9 mouse cellular contexts compared by ENCODE assay signal in genomic region chr11:84141752-84142151, GRCm38 (mm10). TPM values are rescaled to one million over a fixed set of nuclear protein-coding genes. Genes with fewer than 3 reads are reported as not detected.
DNase-seq lines count a peak whose midpoint lies in the region; ATAC-seq lines count a peak whose summit lies in the region.
"Had no signal": no experiment of that assay in that cellular context is flagged by ENCODE, and none has a peak within 500 bp of the region (broad histone marks: within the 10 kb centered on the region; RNA-seq: fewer than 3 reads in every experiment).

No protein-coding gene starts in this region.

- no peaks in the 10 kb centered on the region for H3K27me3 ChIP-seq in hindbrain, embryonic 14.5 days (ENCODE audit: control insufficient read depth, insufficient read depth, low read length)
- no peaks in the 10 kb centered on the region for H3K27me3 ChIP-seq in hindbrain, embryonic 13.5 days

- no peak overlapping the region for H3K9ac ChIP-seq in hindbrain, embryonic 14.5 days
- no peak overlapping the region for H3K9ac ChIP-seq in hindbrain, embryonic 13.5 days

- peak; percentile 74 for DNase-seq in hindbrain, embryonic 14.5 days (ENCODE audit: low spot score)
- peak; percentile 58 for DNase-seq in CD4-positive helper T cell, adult 2 months (ENCODE audit: low read depth, low spot score)
- DNase-seq in WW6 (ENCODE audit: low read depth, low spot score): peak; percentile 71
- DNase-seq in embryo, embryonic 10 days (ENCODE audit: low spot score): peak; percentile 59
- peak; percentile 72 to 85 for DNase-seq in kidney, postnatal 36 days
- peak; percentile 27 to 59 for DNase-seq in thymus, postnatal 10 days (ENCODE audit: low spot score in 2 of 2)

- ATAC-seq in hindbrain, embryonic 14.5 days (ENCODE audit: low FRiP score): no peak
- ATAC-seq in hindbrain, embryonic 13.5 days (ENCODE audit: low FRiP score): no peak
- ATAC-seq in megakaryocyte, adult 5-6 weeks (ENCODE audit: poor library complexity, severe bottlenecking): peak; percentile 54; the same call in 1 of the 2 replicates

- H3K4me1 ChIP-seq in hindbrain, embryonic 14.5 days (replicated peaks; ENCODE audit: control insufficient read depth, insufficient read depth, low read length): no peaks in the 10 kb centered on the region
- H3K4me1 ChIP-seq in hindbrain, embryonic 13.5 days (replicated peaks): 0 out of 2 replicates have a peak, but pooled peaks cover 3% of the 10 kb centered on the region

- no peaks in the 10 kb centered on the region for H3K36me3 ChIP-seq in hindbrain, embryonic 14.5 days (replicated peaks; ENCODE audit: control insufficient read depth, insufficient read depth)
- no peaks in the 10 kb centered on the region for H3K36me3 ChIP-seq in hindbrain, embryonic 13.5 days

- H3K9me3 ChIP-seq in hindbrain, embryonic 14.5 days (ENCODE audit: control insufficient read depth, low read length): no peaks in the 10 kb centered on the region
- H3K9me3 ChIP-seq in hindbrain, embryonic 13.5 days: no peaks in the 10 kb centered on the region

- no peak overlapping the region for H3K4me2 ChIP-seq in hindbrain, embryonic 14.5 days (replicated peaks)
- H3K4me2 ChIP-seq in hindbrain, embryonic 13.5 days: no peak overlapping the region

- no peak overlapping the region for H3K4me3 ChIP-seq in hindbrain, embryonic 14.5 days (replicated peaks; ENCODE audit: low read length)
- no peak overlapping the region for H3K4me3 ChIP-seq in hindbrain, embryonic 13.5 days

- H3K27ac ChIP-seq in hindbrain, embryonic 14.5 days: no peak overlapping the region
- no peak overlapping the region for H3K27ac ChIP-seq in hindbrain, embryonic 13.5 days

- 64% methylated on average over 2 of the region's 2 CpGs for WGBS in hindbrain, embryonic 14.5 days
- 64% methylated on average over 2 of the region's 2 CpGs for WGBS in hindbrain, embryonic 13.5 days

RNA-seq across cellular contexts. Expression of gene Acaca, which starts 12.3 kb away (rescaled TPM):
- 36.2 and 40.7 TPM in 2 replicates for polyA plus RNA-seq in hindbrain, embryonic 14.5 days (2014; fragmentation: Nextera tagmentation; extraction: Ambion mirVana)
- 24.5 and 25.6 TPM in 2 replicates for polyA plus RNA-seq in hindbrain, embryonic 13.5 days (2015; fragmentation: Nextera tagmentation; extraction: Ambion mirVana)
- total RNA-seq in megakaryocyte, adult 5-6 weeks (2015): 15.0 and 16.6 TPM in 2 replicates
- 16.6 and 23.9 TPM in 2 replicates for total RNA-seq in megakaryocyte, adult 5-6 weeks (2017)

RNA-seq across cellular contexts. Expression of gene Tada2a, which starts 12.4 kb away (rescaled TPM):
- 27.6 and 28.1 TPM in 2 replicates for polyA plus RNA-seq in hindbrain, embryonic 14.5 days (2014; fragmentation: Nextera tagmentation; extraction: Ambion mirVana)
- 30.0 and 30.4 TPM in 2 replicates for polyA plus RNA-seq in hindbrain, embryonic 13.5 days (2015; fragmentation: Nextera tagmentation; extraction: Ambion mirVana)
- total RNA-seq in megakaryocyte, adult 5-6 weeks (2015): 4.9 and 7.2 TPM in 2 replicates
- total RNA-seq in megakaryocyte, adult 5-6 weeks (2017): 5.5 and 6.4 TPM in 2 replicates

RNA-seq across cellular contexts. Expression of gene Gm11437, which starts 25.5 kb away (rescaled TPM):
- 0.17 TPM in 1 of 2 replicates, not detected in the other for polyA plus RNA-seq in hindbrain, embryonic 14.5 days (2014; fragmentation: Nextera tagmentation; extraction: Ambion mirVana)
- 0.16 and 0.26 TPM in 2 replicates for polyA plus RNA-seq in hindbrain, embryonic 13.5 days (2015; fragmentation: Nextera tagmentation; extraction: Ambion mirVana)
- total RNA-seq in megakaryocyte, adult 5-6 weeks (2015): not detected in 2 replicates
- not detected in 2 replicates for total RNA-seq in megakaryocyte, adult 5-6 weeks (2017)
- polyA plus RNA-seq: liver, embryonic 16.5 days had no signal
